28 mouse cellular contexts compared by ENCODE assay signal in the genomic region with DNA sequence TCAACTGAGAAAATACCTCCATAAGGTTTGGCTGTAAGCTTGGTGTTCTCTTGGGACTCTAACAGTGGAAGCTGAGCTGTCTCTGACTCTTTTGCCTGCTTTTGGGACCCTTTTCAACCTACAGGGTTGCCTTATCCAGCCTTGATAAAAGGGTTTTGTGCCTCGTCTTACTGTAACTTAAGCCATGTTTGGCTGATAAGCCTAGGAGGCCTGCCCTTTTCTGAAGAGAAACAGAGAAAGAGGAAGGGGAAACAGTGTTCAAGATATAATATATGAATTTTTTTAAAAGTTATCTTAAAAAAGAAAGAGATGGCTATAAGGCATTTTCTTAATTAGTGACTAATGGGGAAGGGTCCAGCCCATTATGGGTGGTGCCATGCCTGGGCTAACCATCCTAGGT.
"Had no signal": no experiment of that assay in that cellular context is flagged by ENCODE, and none has a peak within 500 bp of the region (broad histone marks: within the 10 kb centered on the region; RNA-seq: fewer than 3 reads in every experiment).

No protein-coding gene starts in this region.

- H3K4me1 ChIP-seq: limb, embryonic 10.5 days; limb, embryonic 12.5 days; limb, embryonic 13.5 days; lung, embryonic 15.5 days; midbrain, embryonic 10.5 days; midbrain, embryonic 12.5 days; midbrain, embryonic 13.5 days; midbrain, embryonic 15.5 days; neural tube, embryonic 12.5 days had no signal

- DNase-seq: left cerebral cortex, postnatal 4 days; liver; liver, embryonic 13.5 days; liver, postnatal 0 days; lung, adult 18-20 months; lung, adult 2 months; lung, embryonic 14.5 days; lung, postnatal 10 days; lung, postnatal 14 days; lung, postnatal 36 days; lung, postnatal 4 days; midbrain, embryonic 14.5 days had no signal

- H3K9me3 ChIP-seq: limb, embryonic 10.5 days; limb, embryonic 12.5 days; limb, embryonic 13.5 days; limb, embryonic 15.5 days; liver, embryonic 12.5 days; liver, embryonic 13.5 days; liver, embryonic 15.5 days; lung, embryonic 15.5 days; midbrain, embryonic 12.5 days; midbrain, embryonic 13.5 days; midbrain, embryonic 15.5 days; neural tube, embryonic 12.5 days had no signal

- H3K9ac ChIP-seq: limb, embryonic 12.5 days; limb, embryonic 13.5 days; limb, embryonic 15.5 days; liver, embryonic 12.5 days; liver, embryonic 13.5 days; liver, embryonic 14.5 days; liver, embryonic 15.5 days; liver, postnatal 0 days; lung, embryonic 14.5 days; lung, embryonic 15.5 days; midbrain, embryonic 12.5 days; midbrain, embryonic 13.5 days; midbrain, embryonic 15.5 days; neural tube, embryonic 12.5 days had no signal

- H3K27me3 ChIP-seq: limb, embryonic 12.5 days; limb, embryonic 13.5 days; limb, embryonic 15.5 days; liver, embryonic 12.5 days; liver, embryonic 13.5 days; liver, embryonic 15.5 days; lung, embryonic 15.5 days; megakaryocyte, embryonic 14.5 days; midbrain, embryonic 12.5 days; midbrain, embryonic 13.5 days; midbrain, embryonic 15.5 days; neural tube, embryonic 12.5 days had no signal

- H3K27ac ChIP-seq: limb, embryonic 10.5 days; limb, embryonic 12.5 days; limb, embryonic 13.5 days; limb, embryonic 15.5 days; liver, embryonic 12.5 days; liver, embryonic 13.5 days; liver, embryonic 14.5 days; liver, embryonic 15.5 days; lung, embryonic 15.5 days; macrophage; midbrain, embryonic 10.5 days; midbrain, embryonic 12.5 days; midbrain, embryonic 13.5 days; midbrain, embryonic 15.5 days; neural tube, embryonic 12.5 days had no signal

- H3K4me3 ChIP-seq: limb, embryonic 10.5 days; limb, embryonic 12.5 days; limb, embryonic 13.5 days; limb, embryonic 15.5 days; liver, embryonic 12.5 days; liver, embryonic 13.5 days; liver, embryonic 15.5 days; lung, embryonic 15.5 days; megakaryocyte, embryonic 14.5 days; midbrain, embryonic 10.5 days; midbrain, embryonic 12.5 days; midbrain, embryonic 13.5 days; midbrain, embryonic 15.5 days; myocyte; neural tube, embryonic 12.5 days had no signal
